Mouse (Mus musculus): Measurements from ENCODE around the gene Nck1. TPM values are rescaled to one million over a fixed set of nuclear protein-coding genes. Genes with fewer than 3 reads are reported as not detected.

Nck1 gene
- polyA plus RNA-seq, 1 experiment: 53.3 TPM

- H3K4me1 ChIP-seq (ENCODE audit: control insufficient read depth, insufficient read depth, low read length): peaks cover 26% of the 10 kb centered on the region
- TF ChIP-seq POLR2A (IDR thresholded peaks at IDR 0.05; ENCODE audit: borderline replicate concordance, insufficient read depth, low read length): no peak
- TF ChIP-seq CTCF (IDR thresholded peaks at IDR 0.05; ENCODE audit: borderline replicate concordance, insufficient read depth, low read depth, low read length): no peak
- no peaks in the 10 kb centered on the region for H3K27me3 ChIP-seq (ENCODE audit: control insufficient read depth, insufficient read depth, low read length)
- WGBS: 89% methylated on average over 17 of the region's 17 CpGs
- no peak overlapping the region for H3K4me3 ChIP-seq (replicated peaks; ENCODE audit: insufficient read depth, low read depth, low read length)
- H3K27ac ChIP-seq (ENCODE audit: insufficient read depth, low read length): no peak overlapping the region
- DNase-seq: no peak
Measured at GRCm38 (mm10) chr9:100457971-100458681, 87.8 kb downstream of the Nck1 start.

- DNase-seq: no peak
- TF ChIP-seq CTCF (IDR thresholded peaks at IDR 0.05; ENCODE audit: borderline replicate concordance, insufficient read depth, low read depth, low read length): no peak
- TF ChIP-seq POLR2A (IDR thresholded peaks at IDR 0.05; ENCODE audit: borderline replicate concordance, insufficient read depth, low read length): no peak
- 10% methylated on average over 9 of the region's 9 CpGs for WGBS
Measured at GRCm38 (mm10) chr9:100454664-100454993, 91.3 kb downstream of the Nck1 start.

GRCm38 (mm10) chr9:100453944-100454663, 91.8 kb downstream of the Nck1 start:
- Histone ChIP-seq H3K27ac (ENCODE audit: insufficient read depth, low read length) (peak overlapping the region; percentile 27; the same call in 1 of the 2 replicates), H3K4me3 (replicated peaks; ENCODE audit: insufficient read depth, low read depth, low read length) (peak overlapping the region; percentile 54), H3K27me3 (ENCODE audit: control insufficient read depth, insufficient read depth, low read length) (no peaks in the 10 kb centered on the region), H3K4me1 (ENCODE audit: control insufficient read depth, insufficient read depth, low read length) (no peaks in the 10 kb centered on the region)
- DNase-seq: peak; percentile 84 to 86
- no peak for TF ChIP-seq POLR2A (IDR thresholded peaks at IDR 0.05; ENCODE audit: borderline replicate concordance, insufficient read depth, low read length)
- peak; percentile 86 for TF ChIP-seq CTCF (IDR thresholded peaks at IDR 0.05; ENCODE audit: borderline replicate concordance, insufficient read depth, low read depth, low read length)
- WGBS: 6% methylated on average over 25 of the region's 25 CpGs

More at GRCm38 (mm10) chr9:100454664-100454993, 91.3 kb downstream of the Nck1 start:
- H3K27ac ChIP-seq (ENCODE audit: insufficient read depth, low read length): peak overlapping the region; percentile 27; the same call in 1 of the 2 replicates
- H3K4me3 ChIP-seq (replicated peaks; ENCODE audit: insufficient read depth, low read depth, low read length): peak overlapping the region; percentile 54
- H3K27me3 ChIP-seq (ENCODE audit: control insufficient read depth, insufficient read depth, low read length): no peaks in the 10 kb centered on the region
- H3K4me1 ChIP-seq (ENCODE audit: control insufficient read depth, insufficient read depth, low read length): no peaks in the 10 kb centered on the region

- H3K27ac ChIP-seq (ENCODE audit: insufficient read depth, low read length): no peak overlapping the region
- WGBS: 68% methylated on average over 6 of the region's 6 CpGs
- no peaks in the 10 kb centered on the region for H3K4me1 ChIP-seq (ENCODE audit: control insufficient read depth, insufficient read depth, low read length)
- TF ChIP-seq CTCF (IDR thresholded peaks at IDR 0.05; ENCODE audit: borderline replicate concordance, insufficient read depth, low read depth, low read length) (no peak), POLR2A (IDR thresholded peaks at IDR 0.05; ENCODE audit: borderline replicate concordance, insufficient read depth, low read length) (no peak)
- DNase-seq: no peak
- H3K27me3 ChIP-seq (ENCODE audit: control insufficient read depth, insufficient read depth, low read length): no peaks in the 10 kb centered on the region
- H3K4me3 ChIP-seq (replicated peaks; ENCODE audit: insufficient read depth, low read depth, low read length): no peak overlapping the region
Measured at GRCm38 (mm10) chr9:100452432-100452831, 93.5 kb downstream of the Nck1 start.

- DNase-seq: peak; percentile 72 to 85
- no peaks in the 10 kb centered on the region for H3K4me1 ChIP-seq (ENCODE audit: control insufficient read depth, insufficient read depth, low read length)
- WGBS: 1% methylated on average over 32 of the region's 32 CpGs
- H3K27ac ChIP-seq (ENCODE audit: insufficient read depth, low read length): no peak overlapping the region
- no peaks in the 10 kb centered on the region for H3K27me3 ChIP-seq (ENCODE audit: control insufficient read depth, insufficient read depth, low read length)
- no peak for TF ChIP-seq POLR2A (IDR thresholded peaks at IDR 0.05; ENCODE audit: borderline replicate concordance, insufficient read depth, low read length)
- TF ChIP-seq CTCF (IDR thresholded peaks at IDR 0.05; ENCODE audit: borderline replicate concordance, insufficient read depth, low read depth, low read length): peak; percentile 87
- H3K4me3 ChIP-seq (replicated peaks; ENCODE audit: insufficient read depth, low read depth, low read length): peak overlapping the region; percentile 50
Measured at GRCm38 (mm10) chr9:100446059-100446686, 99.8 kb downstream of the Nck1 start.

Other genes with a start within 250 kb of the Nck1 start
- 76.5 and 79.5 TPM in 2 replicates for gene Il20rb, start 59.3 kb downstream of the Nck1 start, polyA plus RNA-seq (2012; rRNA removed)
- 39.1 and 40.2 TPM in 2 replicates for gene Slc35g2, start 25.0 kb upstream of the Nck1 start, polyA plus RNA-seq (2012; rRNA removed)
- gene Stag1, start 51.7 kb upstream of the Nck1 start, polyA plus RNA-seq (2012; rRNA removed): 32.0 and 35.0 TPM in 2 replicates

Data from cerebellum, adult 2 months (tissue).